Mouse (Mus musculus) limb, embryonic 11.5 days (tissue): ENCODE results near the gene Dmrta2. TPM values are rescaled to one million over a fixed set of nuclear protein-coding genes. Genes with fewer than 3 reads are reported as not detected.

ENCODE experiments used
- ATAC-seq: fragments of 200-750 bp; cut with Nextera tagmentation; 2 replicates; pipeline ENCODE4 v1.8.0; 2017; ENCODE audit warnings: low read depth; ENCODE audit not compliant: insufficient number of reproducible peaks, low FRiP score, low TSS enrichment
- DNase-seq: peaks from one replicate; pipeline ENCODE4 v3.0.0-alpha.2; 2015; ENCODE audit warnings: low spot score
- H3K27ac ChIP-seq: fragments of 300-500 bp; sonication (generic); replicated peaks from 2 replicates; pipeline ENCODE4 v1.5.1; 2014; ENCODE audit warnings: low read depth, mild to moderate bottlenecking, low read length
- H3K27me3 ChIP-seq: fragments of 300-500 bp; sonication (generic); 2 replicates; pipeline ENCODE4 v1.6.1; 2014; ENCODE audit warnings: mild to moderate bottlenecking, low read length, mixed read lengths; ENCODE audit not compliant: control insufficient read depth, insufficient read depth
- H3K36me3 ChIP-seq: fragments of 300-500 bp; sonication (generic); 2 replicates; pipeline ENCODE4 v1.6.1; 2014; ENCODE audit warnings: mild to moderate bottlenecking, low read length, moderate library complexity, mixed read lengths; ENCODE audit not compliant: control insufficient read depth, insufficient read depth
- H3K4me1 ChIP-seq: fragments of 300-500 bp; sonication (generic); 2 replicates; pipeline ENCODE4 v1.6.1; 2014; ENCODE audit warnings: low read length, mixed read lengths; ENCODE audit not compliant: control insufficient read depth, insufficient read depth
- H3K4me2 ChIP-seq: fragments of 300-500 bp; sonication (generic); 2 replicates; pipeline ENCODE4 v1.6.1; 2014; ENCODE audit warnings: low read depth, mild to moderate bottlenecking, moderate library complexity; ENCODE audit not compliant: severe bottlenecking
- H3K4me3 ChIP-seq: fragments of 300-500 bp; sonication (generic); 2 replicates; pipeline ENCODE4 v1.5.1; 2014; ENCODE audit warnings: low read depth, low read length
- H3K9ac ChIP-seq: fragments of 300-500 bp; sonication (generic); 2 replicates; pipeline ENCODE4 v1.6.1; 2014; ENCODE audit warnings: mild to moderate bottlenecking, low read length
- H3K9me3 ChIP-seq: fragments of 300-500 bp; sonication (generic); 2 replicates; pipeline ENCODE4 v1.6.1; 2016; ENCODE audit warnings: low read length; ENCODE audit not compliant: control insufficient read depth
- WGBS: fragments of 180-500 bp; shearing (Covaris S2); extraction: QIAGEN DNeasy Blood & Tissue Kit; methylation state at CpG from one replicate; pipeline ENCODE4 v1.1.7; 2014; 5-methylcytosine and 5-hydroxymethylcytosine counted together
- polyA plus RNA-seq: library from polyadenylated mRNA; unstranded; fragments of >200 nt; fragmentation: Nextera tagmentation; extraction: Ambion mirVana; gene quantifications from 2 replicates; pipeline ENCODE4 v1.2.1, GENCODE M21; 2014

The Dmrta2 gene
- polyA plus RNA-seq, 1 experiment from 2014 or later = 0.40 TPM

DNA sequence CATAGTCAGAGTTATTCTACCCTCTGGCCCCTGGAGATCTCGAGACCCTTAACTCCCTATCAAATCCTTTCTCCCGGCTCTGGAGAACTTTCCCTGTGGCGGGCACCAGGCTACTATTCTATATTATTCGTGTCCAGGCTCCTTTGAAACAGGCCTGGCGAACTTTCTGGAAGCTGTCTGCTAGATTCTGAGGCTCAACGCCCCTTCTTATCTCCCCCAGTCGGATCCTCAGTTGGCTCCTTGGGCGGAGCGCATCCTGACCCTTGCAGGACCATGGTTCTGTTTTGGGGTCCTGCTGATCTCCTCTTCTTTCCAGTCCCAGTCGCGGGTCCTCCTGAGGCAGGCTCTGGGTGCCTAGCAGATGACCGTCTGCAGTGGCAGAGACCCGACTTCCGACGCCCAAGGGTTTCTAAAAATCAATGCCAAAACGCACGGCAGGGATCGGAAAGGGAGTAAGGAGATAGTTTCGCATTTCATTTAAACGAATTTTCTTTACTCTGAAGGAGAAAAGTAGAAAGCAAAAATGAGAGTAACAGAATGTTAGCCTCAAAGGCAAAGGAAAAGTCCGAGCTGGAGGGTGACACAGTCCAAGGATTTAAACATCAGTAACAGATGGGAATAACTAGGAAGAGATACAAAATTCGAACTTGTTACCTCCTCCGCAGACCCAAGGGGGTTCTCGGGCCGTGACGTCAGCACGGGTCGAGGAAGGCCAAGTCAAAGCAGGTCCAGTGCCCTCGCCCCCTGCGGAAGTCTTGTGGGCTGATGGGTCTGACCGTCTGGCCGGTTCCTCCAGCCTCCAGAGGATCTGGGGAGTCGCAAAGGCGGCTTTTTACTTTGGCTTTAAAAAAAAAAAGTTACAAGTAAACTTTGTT is 1.3 kb upstream of the Dmrta2 start:
- Histone ChIP-seq H3K9me3 (no peaks in the 10 kb centered on the region), H3K4me3 (no peak overlapping the region), H3K27me3 (peaks cover 91% of the 10 kb centered on the region), H3K36me3 (no peaks in the 10 kb centered on the region), H3K9ac (no peak overlapping the region), H3K4me2 (peak overlapping the region; percentile 47; the same call in 1 of the 2 replicates), H3K27ac (no peak overlapping the region), H3K4me1 (peaks cover 10% of the 10 kb centered on the region; the same call in 1 of the 2 replicates)
- WGBS = 1% methylated on average over 34 of the region's 34 CpGs
- ATAC-seq (no peak), DNase-seq (peak; percentile 53)

DNA sequence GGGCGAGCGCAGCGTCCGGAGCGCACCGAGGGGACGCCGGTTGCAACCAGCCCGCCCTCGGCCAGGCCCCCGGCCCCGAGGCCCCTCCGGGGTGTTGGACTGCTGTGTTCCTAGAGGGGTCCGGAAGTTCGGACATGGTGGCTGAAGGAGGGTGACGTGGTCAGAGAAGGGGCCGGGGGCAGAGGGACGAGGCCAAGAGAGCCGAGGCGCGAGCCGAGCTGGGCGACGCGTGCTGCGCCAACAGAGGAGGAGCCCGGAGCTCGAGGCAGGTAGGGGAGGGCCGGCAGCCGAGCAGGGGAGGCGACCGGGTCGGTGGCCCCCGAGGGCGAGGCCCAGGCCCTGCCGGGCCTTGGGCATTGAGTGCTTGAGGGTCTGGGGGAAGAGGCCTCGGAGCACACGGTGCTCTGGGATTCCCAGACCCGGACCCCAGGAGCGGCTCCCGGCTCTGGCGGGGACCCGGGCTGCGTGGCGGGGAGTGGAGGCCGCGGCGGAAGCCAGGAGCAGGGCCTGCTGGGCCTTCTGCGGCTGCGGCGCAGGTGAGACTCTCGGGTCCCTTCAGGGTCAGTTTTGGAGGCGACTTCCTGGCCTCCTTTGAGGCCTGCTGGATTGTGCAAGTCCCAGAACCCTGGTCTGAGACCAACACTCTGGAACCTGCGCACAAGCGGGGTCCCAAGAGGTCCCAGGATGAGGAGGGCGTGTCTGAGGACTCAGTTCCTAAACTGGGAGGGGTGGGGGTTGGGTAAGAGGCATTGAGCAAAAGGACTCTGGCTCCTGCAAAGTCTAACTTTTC is 410 bp downstream of the Dmrta2 start:
- Histone ChIP-seq H3K4me2 (peak overlapping the region; percentile 47), H3K27me3 (peaks cover 95% of the 10 kb centered on the region), H3K27ac (no peak overlapping the region), H3K9ac (peak overlapping the region; percentile 54), H3K4me1 (peaks cover 17% of the 10 kb centered on the region), H3K4me3 (peak overlapping the region; percentile 32), H3K36me3 (no peaks in the 10 kb centered on the region), H3K9me3 (no peaks in the 10 kb centered on the region)
- under 1% methylated on average over 53 of the region's 56 CpGs for whole genome bisulfite sequencing
- peak; percentile 41 for ATAC-seq
- DNase-seq = peak; percentile 64

DNA sequence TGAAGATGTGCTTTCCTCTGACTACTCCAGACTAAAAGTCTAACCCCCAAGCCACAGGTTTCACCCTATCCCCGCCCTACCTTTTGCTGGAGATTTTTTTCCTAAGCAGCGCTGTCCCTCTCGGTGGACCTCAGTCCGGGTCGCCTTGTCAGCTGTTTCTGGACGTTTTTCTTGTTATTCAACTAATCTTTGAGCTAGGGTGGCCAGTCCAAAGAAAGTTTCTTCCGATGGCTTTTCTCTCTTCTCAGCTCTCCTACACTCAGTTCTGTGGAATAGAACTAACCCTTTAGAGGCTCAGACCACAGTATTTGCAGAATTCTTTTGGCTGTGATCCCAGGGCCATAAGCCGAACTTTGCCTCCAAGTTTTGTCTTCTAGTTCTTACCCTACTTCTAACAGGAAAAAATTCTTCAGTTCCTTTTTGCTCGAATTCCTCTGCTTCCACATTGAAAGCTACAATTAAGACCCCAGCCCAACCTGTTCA is 1.0 kb downstream of the Dmrta2 start:
- H3K4me2 ChIP-seq = peak overlapping the region; percentile 47

DNA sequence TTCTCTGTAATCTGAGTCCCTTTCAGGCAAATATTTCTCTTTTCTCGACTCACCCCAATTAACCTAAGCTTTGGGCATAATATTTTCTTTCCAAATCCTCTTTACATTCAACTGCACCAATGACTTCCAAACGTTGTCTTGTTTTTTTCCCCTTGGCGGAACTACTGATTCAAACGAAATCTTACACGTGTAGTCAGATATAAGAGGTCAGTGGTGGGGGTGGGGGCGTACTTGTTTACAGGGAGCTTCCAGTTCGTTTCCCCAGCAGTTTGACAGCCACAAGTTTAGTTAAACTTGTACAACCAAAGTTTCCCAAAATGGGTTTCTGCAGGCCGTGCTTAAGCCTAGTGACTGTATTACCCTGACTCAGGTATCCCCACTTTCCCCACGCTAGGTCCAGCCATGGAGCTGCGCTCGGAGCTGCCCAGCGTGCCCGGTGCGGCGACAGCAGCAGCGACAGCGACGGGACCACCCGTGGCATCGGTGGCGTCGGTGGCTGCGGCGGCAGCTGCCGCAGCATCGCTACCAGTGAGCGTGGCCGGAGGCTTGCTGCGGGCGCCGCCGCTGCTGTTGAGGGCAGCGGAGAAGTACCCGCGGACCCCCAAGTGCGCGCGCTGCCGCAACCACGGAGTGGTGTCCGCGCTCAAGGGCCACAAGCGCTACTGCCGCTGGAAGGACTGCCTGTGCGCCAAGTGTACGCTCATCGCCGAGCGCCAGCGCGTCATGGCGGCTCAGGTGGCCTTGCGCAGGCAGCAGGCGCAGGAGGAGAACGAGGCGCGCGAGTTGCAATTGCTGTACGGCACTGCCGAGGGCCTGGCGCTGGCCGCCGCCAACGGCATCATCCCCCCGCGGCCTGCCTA is 1.8 kb downstream of the Dmrta2 start:
- Histone ChIP-seq H3K36me3 (no peaks in the 10 kb centered on the region), H3K27me3 (peaks cover 93% of the 10 kb centered on the region), H3K4me1 (peaks cover 24% of the 10 kb centered on the region), H3K27ac (no peak overlapping the region), H3K9ac (no peak overlapping the region), H3K9me3 (no peaks in the 10 kb centered on the region), H3K4me3 (peak overlapping the region; percentile 24), H3K4me2 (peak overlapping the region; percentile 40)
- ATAC-seq = no peak
- DNase-seq = peak; percentile 75
- under 1% methylated on average over 57 of the region's 66 CpGs for WGBS

More for the DNA sequence above, 1.0 kb downstream of the Dmrta2 start:
- H3K27me3 ChIP-seq = peaks cover 95% of the 10 kb centered on the region
- WGBS = 2% methylated on average over 9 of the region's 9 CpGs
- DNase-seq = peak; percentile 24
- no peaks in the 10 kb centered on the region for H3K9me3 ChIP-seq
- H3K4me1 ChIP-seq = peaks cover 22% of the 10 kb centered on the region
- H3K4me3 ChIP-seq = peak overlapping the region; percentile 32; the same call in 1 of the 2 replicates
- no peak for ATAC-seq
- no peaks in the 10 kb centered on the region for H3K36me3 ChIP-seq
- H3K27ac ChIP-seq = no peak overlapping the region
- no peak overlapping the region for H3K9ac ChIP-seq

DNA sequence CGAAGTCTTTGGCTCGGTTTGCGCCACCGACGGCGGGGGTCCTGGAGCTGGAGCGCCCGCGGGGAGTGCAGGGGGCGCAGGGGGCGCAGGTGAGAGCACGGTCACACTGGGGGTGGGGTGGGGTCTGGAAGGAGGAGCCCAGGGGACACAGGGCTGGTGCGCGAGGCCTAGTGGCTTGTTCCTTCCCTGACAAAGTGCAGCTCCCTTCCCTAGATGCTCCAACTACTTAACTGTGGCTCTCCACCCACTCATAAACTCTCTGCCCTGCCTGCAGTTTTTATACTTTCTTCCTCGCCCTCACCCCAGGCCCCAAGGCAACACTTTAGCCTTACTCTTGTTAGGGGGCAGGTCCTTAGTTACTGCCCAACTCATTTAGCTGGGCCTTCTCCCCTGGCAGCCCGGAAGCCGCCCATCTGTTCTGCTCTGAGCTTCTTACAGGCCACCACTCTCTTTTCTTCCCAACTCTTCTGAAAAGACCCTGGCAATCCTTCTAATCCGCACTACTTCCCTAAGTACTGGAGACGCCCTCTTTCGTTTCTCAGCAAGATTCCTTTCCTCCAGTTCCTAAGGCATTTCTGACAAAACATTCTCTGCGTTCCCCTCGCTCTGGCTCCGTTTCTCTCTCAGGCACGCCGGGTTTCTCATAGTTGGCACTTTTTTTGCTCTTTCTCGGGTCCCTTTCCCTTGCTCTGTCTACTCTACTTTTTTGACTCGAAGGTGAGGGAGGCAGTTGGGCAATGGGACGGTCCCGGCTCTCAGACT is 2.6 kb downstream of the Dmrta2 start:
- H3K4me3 ChIP-seq = peak overlapping the region; percentile 24
- H3K4me1 ChIP-seq = peaks cover 24% of the 10 kb centered on the region
- H3K36me3 ChIP-seq = no peaks in the 10 kb centered on the region
- 2% methylated on average over 29 of the region's 29 CpGs for WGBS
- peak overlapping the region; percentile 40; the same call in 1 of the 2 replicates for H3K4me2 ChIP-seq
- H3K27ac ChIP-seq = no peak overlapping the region
- DNase-seq (peak; percentile 57), ATAC-seq (no peak)
- H3K27me3 ChIP-seq = peaks cover 93% of the 10 kb centered on the region
- H3K9ac ChIP-seq = no peak overlapping the region
- no peaks in the 10 kb centered on the region for H3K9me3 ChIP-seq

DNA sequence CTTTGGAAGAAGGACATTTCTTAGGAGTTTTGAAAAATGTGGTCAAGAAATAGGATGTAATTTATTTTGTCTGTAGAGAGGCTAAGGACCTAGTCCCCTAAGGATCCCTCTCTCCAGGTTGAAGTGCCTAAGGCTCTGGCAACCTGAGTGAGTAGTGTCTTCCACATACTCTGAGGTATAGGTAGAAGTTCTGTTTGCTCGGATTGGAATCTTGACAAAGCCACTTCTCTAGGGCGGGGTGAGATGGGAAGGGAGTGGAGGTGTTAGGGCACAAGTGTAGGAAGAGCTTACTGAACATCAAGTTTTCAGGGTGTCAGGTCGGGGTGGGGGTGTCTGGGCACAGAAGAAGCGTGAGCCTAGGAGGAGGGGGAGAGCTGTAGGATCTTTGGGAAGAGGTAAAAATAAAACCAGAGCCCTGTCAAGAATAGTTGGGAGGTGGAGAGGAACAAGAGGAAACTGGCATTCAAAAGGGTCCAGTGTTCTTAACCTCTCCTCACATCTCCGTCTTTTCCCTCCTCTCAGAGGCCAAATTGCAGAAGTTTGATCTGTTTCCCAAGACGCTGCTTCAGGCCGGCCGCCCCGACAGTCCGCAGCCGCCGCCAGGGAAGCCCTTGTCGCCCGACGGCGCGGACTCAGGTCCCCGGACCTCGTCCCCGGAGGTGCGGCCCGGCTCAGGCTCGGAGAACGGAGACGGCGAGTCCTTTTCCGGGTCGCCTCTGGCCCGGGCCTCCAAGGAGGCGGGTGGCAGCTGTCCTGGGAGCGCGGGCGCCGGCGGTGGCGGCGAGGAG is 3.4 kb downstream of the Dmrta2 start:
- no peak overlapping the region for H3K27ac ChIP-seq
- H3K36me3 ChIP-seq = no peaks in the 10 kb centered on the region
- ATAC-seq (no peak), DNase-seq (peak; percentile 56)
- H3K4me2 ChIP-seq = no peak overlapping the region
- 1% methylated on average over 37 of the region's 37 CpGs for WGBS
- H3K4me1 ChIP-seq = peaks cover 24% of the 10 kb centered on the region
- no peak overlapping the region for H3K9ac ChIP-seq
- peaks cover 94% of the 10 kb centered on the region for H3K27me3 ChIP-seq
- H3K9me3 ChIP-seq = no peaks in the 10 kb centered on the region
- no peak overlapping the region; the same call in 1 of the 2 replicates for H3K4me3 ChIP-seq
